Mouse (Mus musculus) kidney, adult 2 months (tissue): ENCODE results near the gene Cfap161. TPM values are rescaled to one million over a fixed set of nuclear protein-coding genes. Genes with fewer than 3 reads are reported as not detected.

ENCODE experiments used
- DNase-seq: peaks from one replicate; pipeline ENCODE4 v3.0.0; 2021
- H3K27ac ChIP-seq: fragments of 200-500 bp; 2 replicates; pipeline ENCODE4 v1.5.1; 2012; ENCODE audit warnings: low read depth, low read length, control low read depth, inconsistent platforms; ENCODE audit not compliant: insufficient read depth
- H3K27me3 ChIP-seq: fragments of 200-500 bp; replicated peaks from 2 replicates; pipeline ENCODE4 v1.6.1; 2012; ENCODE audit warnings: mild to moderate bottlenecking, moderate library complexity, low read length, inconsistent platforms; ENCODE audit not compliant: control insufficient read depth, insufficient read depth
- H3K36me3 ChIP-seq: fragments of 200-500 bp; 2 replicates; pipeline ENCODE4 v1.6.1; 2012; ENCODE audit warnings: mild to moderate bottlenecking, moderate library complexity, low read length, inconsistent platforms; ENCODE audit not compliant: control insufficient read depth, insufficient read depth
- H3K4me1 ChIP-seq: fragments of 200-500 bp; 2 replicates; pipeline ENCODE4 v1.6.1; 2011; ENCODE audit warnings: low read length; ENCODE audit not compliant: control insufficient read depth, insufficient read depth
- H3K4me3 ChIP-seq: fragments of 200-500 bp; 2 replicates; pipeline ENCODE4 v1.5.1; 2011; ENCODE audit warnings: mild to moderate bottlenecking, low read depth, low read length, control low read depth; ENCODE audit not compliant: insufficient read depth
- CTCF ChIP-seq: fragments of 200-500 bp; conservative IDR thresholded peaks from 2 replicates; pipeline ENCODE4 v1.5.1; 2011; ENCODE audit warnings: low read depth, mild to moderate bottlenecking, control low read depth, low read length, moderate library complexity, mixed read lengths; ENCODE audit not compliant: insufficient read depth, insufficient read length
- POLR2A ChIP-seq: fragments of 200-500 bp; IDR thresholded peaks from one replicate; pipeline ENCODE4 v1.6.1; 2011; ENCODE audit warnings: low read depth, low read length, control low read depth
- WGBS: fragments of 180-500 bp; shearing (Covaris S2); methylation state at CpG from one replicate; pipeline ENCODE4 v1.1.7; 2018; 5-methylcytosine and 5-hydroxymethylcytosine counted together
- polyA plus RNA-seq: library from polyadenylated mRNA; depleted of rRNA; stranded (reverse); fragments of >200 nt; gene quantifications from 2 replicates; pipeline ENCODE4 v1.2.3, GENCODE M21; 2012

The Cfap161 gene
- polyA plus RNA-seq, 1 experiment, result not detected

DNA sequence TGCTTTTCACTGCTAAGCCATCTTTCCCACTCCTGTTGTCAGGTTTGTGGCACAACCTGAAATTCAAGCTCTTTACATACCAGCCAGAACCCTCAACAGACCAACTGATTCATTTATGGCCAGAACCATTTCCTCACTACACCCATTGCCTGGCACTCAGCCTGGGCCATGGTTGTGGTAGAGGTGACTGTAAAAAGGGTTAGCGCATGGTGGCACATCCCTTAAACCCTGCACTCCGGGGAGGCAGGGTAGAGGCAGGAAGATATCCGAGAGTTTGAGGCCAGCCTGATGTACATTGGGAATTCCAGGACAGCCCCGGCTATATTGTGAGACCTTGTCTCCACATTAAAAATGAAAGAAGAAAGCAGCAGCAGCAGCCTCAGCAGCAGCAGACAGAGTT, 16.8 kb upstream of the Cfap161 start:
- Histone ChIP-seq H3K4me1 (peaks cover 3% of the 10 kb centered on the region; the same call in 1 of the 2 replicates), H3K27ac (peak overlapping the region; percentile 28)

DNA sequence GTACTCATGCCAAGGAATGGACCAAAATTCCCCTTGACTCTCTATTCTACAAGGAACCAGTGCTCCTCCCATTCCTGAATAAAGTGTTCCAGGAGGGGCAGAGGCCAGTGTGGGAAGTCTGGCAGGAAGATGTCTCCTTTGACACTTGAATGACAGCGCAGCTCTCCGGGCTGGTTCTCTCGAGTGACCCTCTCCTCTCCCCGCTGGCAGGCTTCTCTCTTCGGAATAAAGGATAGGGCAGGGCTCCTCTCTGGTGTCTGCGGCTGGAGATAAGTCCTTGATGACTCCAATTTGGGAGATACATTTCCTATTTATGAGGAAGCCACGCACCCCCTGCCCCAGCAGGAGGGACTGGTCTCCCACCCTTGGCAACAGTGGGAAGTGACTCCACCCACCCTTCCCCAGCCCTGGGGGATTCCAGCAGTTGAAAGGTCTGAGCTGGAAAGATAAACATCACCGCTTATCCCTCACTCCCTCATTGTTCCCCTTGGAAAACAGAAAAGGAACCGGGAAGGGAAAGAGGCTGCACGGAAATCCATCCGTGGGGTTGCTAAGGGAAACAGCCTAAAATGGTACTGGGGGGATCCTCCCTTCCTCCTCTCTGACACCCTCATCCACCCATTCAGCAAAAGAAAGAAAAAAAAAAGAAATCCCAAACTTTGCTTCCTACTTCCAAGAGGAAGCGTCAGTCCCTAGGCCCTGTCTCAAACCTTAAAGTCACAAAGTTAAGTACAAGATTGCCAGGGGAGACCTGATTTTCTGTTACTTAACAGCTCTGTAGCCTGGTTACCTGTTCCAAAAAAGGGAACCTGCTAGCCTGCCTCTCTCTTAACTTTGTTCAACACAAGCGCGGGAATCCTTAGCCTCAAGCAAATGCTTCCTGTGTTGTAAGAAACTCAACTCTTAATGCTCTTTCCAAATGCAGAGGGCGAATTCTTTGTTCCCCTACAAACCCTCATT, 15.7 kb upstream of the Cfap161 start:
- H3K36me3 ChIP-seq, result no peaks in the 10 kb centered on the region
- H3K27me3 ChIP-seq, result no peaks in the 10 kb centered on the region
- no peak overlapping the region for H3K4me3 ChIP-seq
- H3K27ac ChIP-seq, result peak overlapping the region; percentile 37
- TF ChIP-seq CTCF, result no peak
- TF ChIP-seq POLR2A, result no peak
- peaks cover 3% of the 10 kb centered on the region; the same call in 1 of the 2 replicates for H3K4me1 ChIP-seq
- 37% methylated on average over 15 of the region's 15 CpGs for WGBS
- DNase-seq, result peak; percentile 84

More for the DNA sequence above, 16.8 kb upstream of the Cfap161 start:
- Histone ChIP-seq H3K27me3 (no peaks in the 10 kb centered on the region), H3K4me3 (no peak overlapping the region), H3K36me3 (no peaks in the 10 kb centered on the region)
- no peak for TF ChIP-seq POLR2A
- TF ChIP-seq CTCF, result no peak
- DNase-seq, result no peak
- WGBS, result 78% methylated on average over 4 of the region's 4 CpGs

DNA sequence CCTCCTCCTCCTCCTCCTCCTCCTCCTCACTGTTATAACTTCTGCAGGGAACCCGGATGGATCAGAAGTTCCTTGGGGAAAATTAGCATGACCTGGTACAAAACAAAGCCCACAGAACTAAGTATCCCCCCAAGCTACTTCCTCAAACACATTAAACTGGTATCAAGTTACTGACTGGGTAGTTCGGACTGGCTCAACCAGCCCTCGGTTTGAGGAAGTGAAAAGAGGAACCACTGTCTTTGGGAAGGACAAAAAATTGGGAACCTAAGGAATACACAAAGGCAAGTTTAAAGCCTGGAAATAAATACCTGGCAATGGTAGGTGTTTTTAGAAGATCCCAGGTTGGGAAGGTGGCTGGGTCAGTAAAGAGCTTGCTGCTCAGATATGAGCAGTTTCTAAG, 15.0 kb upstream of the Cfap161 start:
- peak overlapping the region; percentile 37 for H3K27ac ChIP-seq
- H3K4me3 ChIP-seq, result no peak overlapping the region
- H3K4me1 ChIP-seq, result peaks cover 3% of the 10 kb centered on the region; the same call in 1 of the 2 replicates
- no peaks in the 10 kb centered on the region for H3K36me3 ChIP-seq
- no peak for TF ChIP-seq POLR2A
- TF ChIP-seq CTCF, result no peak
- DNase-seq, result no peak
- H3K27me3 ChIP-seq, result no peaks in the 10 kb centered on the region
- 24% methylated on average over 3 of the region's 3 CpGs for WGBS

DNA sequence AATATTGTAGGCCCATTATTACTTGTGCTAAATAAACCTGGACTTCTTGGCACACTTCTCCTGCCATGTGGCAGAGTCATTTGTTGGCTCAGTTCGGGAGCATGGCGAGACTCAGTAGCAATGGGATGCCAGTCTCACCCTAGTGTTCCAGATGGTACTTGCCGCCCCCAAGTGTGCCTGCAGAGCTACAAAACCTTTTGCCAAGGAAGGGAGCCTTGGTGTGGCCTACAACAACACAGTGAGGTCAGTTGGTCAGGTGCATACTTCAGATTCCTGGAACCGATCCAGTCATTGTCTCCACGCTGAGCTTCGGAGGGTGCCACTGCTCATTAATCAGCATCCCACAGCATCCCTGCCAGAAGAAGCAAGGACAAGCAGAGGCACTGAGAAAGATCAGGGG, 14.4 kb upstream of the Cfap161 start:
- peak; percentile 88 for DNase-seq
- 37% methylated on average over 6 of the region's 6 CpGs for WGBS
- Histone ChIP-seq H3K27me3 (no peaks in the 10 kb centered on the region), H3K4me3 (no peak overlapping the region), H3K36me3 (no peaks in the 10 kb centered on the region), H3K27ac (peak overlapping the region; percentile 56; the same call in 1 of the 2 replicates), H3K4me1 (peaks cover 3% of the 10 kb centered on the region; the same call in 1 of the 2 replicates)
- TF ChIP-seq POLR2A (no peak), CTCF (no peak)

DNA sequence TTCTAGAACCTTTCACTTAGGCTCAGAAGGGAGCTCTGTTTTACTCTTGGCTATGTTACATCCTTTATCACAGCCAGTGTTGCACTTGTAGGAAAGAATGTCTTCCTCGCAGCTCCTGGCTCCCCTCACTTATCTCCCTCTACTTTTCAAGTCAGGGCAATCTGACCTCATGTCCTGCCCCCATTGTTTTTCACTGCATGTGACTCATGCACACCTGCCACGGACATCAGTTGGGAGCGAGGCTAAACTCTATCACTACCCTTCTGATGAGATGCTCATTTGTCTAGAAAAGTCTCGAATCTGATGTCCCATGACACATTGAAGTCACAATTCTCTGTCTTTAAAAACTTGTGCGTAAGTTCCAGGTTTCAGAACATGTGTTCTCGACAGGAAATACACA, 12.3 kb upstream of the Cfap161 start:
- Histone ChIP-seq H3K27ac (no peak overlapping the region), H3K27me3 (no peaks in the 10 kb centered on the region), H3K4me1 (peaks cover 3% of the 10 kb centered on the region; the same call in 1 of the 2 replicates), H3K36me3 (no peaks in the 10 kb centered on the region), H3K4me3 (no peak overlapping the region)
- 70% methylated on average over 6 of the region's 6 CpGs for WGBS
- no peak for DNase-seq
- TF ChIP-seq POLR2A (no peak), CTCF (no peak)

DNA sequence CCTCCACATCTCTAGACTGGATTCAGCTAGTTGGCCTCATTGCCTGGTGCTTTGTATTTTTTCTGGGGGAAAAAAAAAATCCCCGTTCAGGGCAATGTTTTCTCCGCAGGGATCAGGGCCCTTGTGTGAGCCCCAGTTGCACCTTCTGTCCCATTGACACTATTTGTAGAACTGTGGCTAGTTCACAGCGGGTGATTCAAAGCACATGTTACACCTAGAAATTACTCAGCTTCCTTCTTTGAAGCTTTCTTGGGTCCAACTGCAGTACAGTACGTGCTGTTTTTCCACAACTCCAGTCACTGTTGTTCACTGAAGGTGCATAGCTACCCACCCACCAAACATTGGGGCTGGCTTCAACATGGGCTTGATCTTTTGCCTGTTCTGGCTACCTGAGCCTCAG, 9.1 kb upstream of the Cfap161 start:
- Histone ChIP-seq H3K27ac (no peak overlapping the region), H3K36me3 (no peaks in the 10 kb centered on the region), H3K4me1 (no peaks in the 10 kb centered on the region), H3K27me3 (no peaks in the 10 kb centered on the region), H3K4me3 (no peak overlapping the region)
- no peak for DNase-seq
- TF ChIP-seq POLR2A, result no peak
- TF ChIP-seq CTCF, result no peak
- WGBS, result 96% methylated on average over 4 of the region's 4 CpGs

DNA sequence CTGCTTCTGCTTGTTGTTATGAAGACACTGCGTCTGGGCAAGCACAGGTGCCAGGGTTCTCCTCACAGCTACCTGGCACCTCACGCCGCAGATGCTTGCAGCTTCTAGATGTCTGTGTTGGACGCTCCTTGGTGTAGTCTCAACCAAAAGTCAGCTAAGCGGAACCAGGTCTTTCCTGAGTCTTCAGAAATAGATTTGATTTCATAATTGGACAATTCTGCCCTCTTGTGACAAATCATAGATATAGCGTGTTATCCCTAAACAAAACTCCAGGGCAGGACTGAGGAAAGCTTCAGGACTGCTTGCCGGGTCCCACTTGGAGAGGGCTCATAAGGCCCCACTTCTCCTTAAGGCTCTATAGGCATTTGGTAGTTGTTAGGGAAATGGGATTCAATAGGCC, 7.8 kb upstream of the Cfap161 start:
- H3K36me3 ChIP-seq, result no peaks in the 10 kb centered on the region
- H3K27ac ChIP-seq, result no peak overlapping the region
- peak; percentile 64 for DNase-seq
- 39% methylated on average over 7 of the region's 7 CpGs for WGBS
- TF ChIP-seq POLR2A (no peak), CTCF (peak; percentile 54)
- H3K4me3 ChIP-seq, result no peak overlapping the region
- no peaks in the 10 kb centered on the region for H3K27me3 ChIP-seq
- H3K4me1 ChIP-seq, result no peaks in the 10 kb centered on the region
